Mouse (Mus musculus) CH12.LX (cell line): ENCODE measurements around the gene Cacna1h. TPM values are rescaled to one million over a fixed set of nuclear protein-coding genes. Genes with fewer than 3 reads are reported as not detected.

ENCODE experiments used
- DNase-seq: peaks from one replicate; pipeline ENCODE4 v3.0.0-alpha.2; 2013; ENCODE audit errors: extremely low read depth
- H3K27ac ChIP-seq: 2 replicates; pipeline ENCODE4 v1.5.1; 2012; ENCODE audit warnings: low read depth, mild to moderate bottlenecking, control low read depth, moderate library complexity; ENCODE audit not compliant: insufficient read depth
- H3K27me3 ChIP-seq: replicated peaks from 2 replicates; pipeline ENCODE3; 2012; ENCODE audit warnings: inconsistent platforms
- H3K36me3 ChIP-seq, 2 experiments: replicated peaks in 1 of 2; 2 replicates each; pipeline versions ENCODE3 to v1.6.1; 2012; ENCODE audit warnings: inconsistent platforms in 1 of 2, low read length in 1 of 2, mild to moderate bottlenecking in 1 of 2, mixed read lengths in 1 of 2, moderate library complexity in 1 of 2; ENCODE audit not compliant: control insufficient read depth in 1 of 2, insufficient read depth in 1 of 2
- H3K4me1 ChIP-seq, 2 experiments: 2 replicates each; pipeline ENCODE4 v1.6.1; 2012; ENCODE audit warnings: inconsistent platforms in 1 of 2, moderate library complexity in 1 of 2; ENCODE audit not compliant: insufficient read depth in 2 of 2, control insufficient read depth in 1 of 2
- H3K4me2 ChIP-seq: 2 replicates; pipeline ENCODE4 v1.6.1; 2012; ENCODE audit warnings: low read depth, mild to moderate bottlenecking, control low read depth; ENCODE audit not compliant: poor library complexity, insufficient read depth, severe bottlenecking
- H3K4me3 ChIP-seq, 3 experiments: fragments of 150-350 bp in 1 of 3; sonication (generic) in 1 of 3; replicated peaks in 1 of 3; 2 replicates each; pipeline versions ENCODE3 to v1.5.1; 2011 to 2012; ENCODE audit warnings: low read depth in 2 of 3, low read length in 2 of 3, mild to moderate bottlenecking in 2 of 3, moderate library complexity in 2 of 3, control low read depth in 1 of 3, improper control_type of control experiment in 1 of 3, inconsistent platforms in 1 of 3, mixed read lengths in 1 of 3; ENCODE audit not compliant: poor library complexity in 1 of 3
- H3K79me2 ChIP-seq: replicated peaks from 2 replicates; pipeline ENCODE4 v1.6.1; 2012; ENCODE audit warnings: mild to moderate bottlenecking, moderate library complexity; ENCODE audit not compliant: control insufficient read depth, poor library complexity, insufficient read depth, severe bottlenecking; ENCODE audit errors: extremely low read depth
- H3K9ac ChIP-seq: 2 replicates; pipeline ENCODE4 v1.6.1; 2012; ENCODE audit warnings: low read depth, mild to moderate bottlenecking, control low read depth, moderate library complexity; ENCODE audit not compliant: insufficient read depth
- H3K9me3 ChIP-seq: replicated peaks from 2 replicates; pipeline ENCODE3; 2012; ENCODE audit warnings: low read length, inconsistent platforms, mixed read lengths
- BHLHE40 ChIP-seq: IDR thresholded peaks from 2 replicates; pipeline ENCODE4 v1.6.1; 2011; ENCODE audit warnings: mild to moderate bottlenecking, low read depth, low read length, improper control_type of control experiment
- CHD2 ChIP-seq: IDR thresholded peaks from 2 replicates; pipeline ENCODE4 v1.6.1; 2011; ENCODE audit warnings: low read length, improper control_type of control experiment
- E2F4 ChIP-seq: IDR thresholded peaks from 2 replicates; pipeline ENCODE4 v1.6.1; 2011; ENCODE audit warnings: low read depth, low read length, improper control_type of control experiment; ENCODE audit not compliant: insufficient replicate concordance
- ELF1 ChIP-seq: IDR thresholded peaks from 2 replicates; pipeline ENCODE4 v1.6.1; 2014; ENCODE audit warnings: low read depth, mild to moderate bottlenecking, inconsistent platforms, low read length, improper control_type of control experiment
- ETS1 ChIP-seq: conservative IDR thresholded peaks from 2 replicates; pipeline ENCODE4 v1.6.1; 2012; ENCODE audit warnings: low read depth, mild to moderate bottlenecking, inconsistent platforms, low read length, improper control_type of control experiment, moderate library complexity
- HCFC1 ChIP-seq: IDR thresholded peaks from 2 replicates; pipeline ENCODE4 v1.6.1; 2012; ENCODE audit warnings: low read depth, mild to moderate bottlenecking, inconsistent platforms, low read length, improper control_type of control experiment
- IRF4 ChIP-seq: IDR thresholded peaks from 2 replicates; pipeline ENCODE4 v1.6.1; 2014; ENCODE audit warnings: low read depth, mild to moderate bottlenecking, inconsistent platforms, low read length, improper control_type of control experiment
- JUN ChIP-seq: IDR thresholded peaks from 2 replicates; pipeline ENCODE4 v1.6.1; 2011; ENCODE audit warnings: low read depth, mild to moderate bottlenecking, low read length, improper control_type of control experiment, moderate library complexity; ENCODE audit not compliant: insufficient read depth
- JUND ChIP-seq: conservative IDR thresholded peaks from 2 replicates; pipeline ENCODE4 v1.6.1; 2011; ENCODE audit warnings: low read depth, low read length, improper control_type of control experiment
- MAFK ChIP-seq: IDR thresholded peaks from 2 replicates; pipeline ENCODE4 v1.6.1; 2011; ENCODE audit warnings: low read length, improper control_type of control experiment; ENCODE audit not compliant: insufficient replicate concordance
- MAX ChIP-seq: IDR thresholded peaks from 2 replicates; pipeline ENCODE4 v1.6.1; 2011; ENCODE audit warnings: low read length, improper control_type of control experiment
- MEF2A ChIP-seq: IDR thresholded peaks from 2 replicates; pipeline ENCODE4 v1.6.1; 2014; ENCODE audit warnings: low read depth, mild to moderate bottlenecking, inconsistent platforms, low read length, improper control_type of control experiment, borderline replicate concordance
- NRF1 ChIP-seq: IDR thresholded peaks from 2 replicates; pipeline ENCODE4 v1.6.1; 2014; ENCODE audit warnings: low read depth, mild to moderate bottlenecking, inconsistent platforms, low read length, improper control_type of control experiment, moderate library complexity
- RCOR1 ChIP-seq: conservative IDR thresholded peaks from 2 replicates; pipeline ENCODE4 v1.6.1; 2012; ENCODE audit warnings: low read depth, mild to moderate bottlenecking, inconsistent platforms, low read length, improper control_type of control experiment
- SIN3A ChIP-seq: IDR thresholded peaks from 2 replicates; pipeline ENCODE4 v1.6.1; 2012; ENCODE audit warnings: low read length, improper control_type of control experiment, inconsistent platforms
- TBP ChIP-seq: conservative IDR thresholded peaks from 2 replicates; pipeline ENCODE4 v1.6.1; 2011; ENCODE audit warnings: low read depth, low read length, improper control_type of control experiment
- TCF12 ChIP-seq: IDR thresholded peaks from 2 replicates; pipeline ENCODE4 v1.6.1; 2014; ENCODE audit warnings: low read depth, mild to moderate bottlenecking, inconsistent platforms, low read length, improper control_type of control experiment
- UBTF ChIP-seq: IDR thresholded peaks from 2 replicates; pipeline ENCODE4 v1.6.1; 2012; ENCODE audit warnings: low read depth, mild to moderate bottlenecking, inconsistent platforms, low read length, improper control_type of control experiment, moderate library complexity
- ZC3H11A ChIP-seq: IDR thresholded peaks from 2 replicates; pipeline ENCODE4 v1.6.1; 2012; ENCODE audit warnings: low read depth, mild to moderate bottlenecking, inconsistent platforms, low read length, improper control_type of control experiment
- ZMIZ1 ChIP-seq: IDR thresholded peaks from 2 replicates; pipeline ENCODE4 v1.6.1; 2012; ENCODE audit warnings: low read depth, mild to moderate bottlenecking, inconsistent platforms, low read length, improper control_type of control experiment
- dilution Hi-C: fragments of 300-500 bp; cut with MboI; formaldehyde crosslinking; loops from 2 replicates; pipeline ENCODE4 v1.14.3; 2020; ENCODE audit warnings: low sequenced_read_pairs; ENCODE audit not compliant: extremely low pct_unique_long_range_greater_than_20kb, extremely low pct_ligation_motif_present
- in situ Hi-C: fragments of 300-500 bp; cut with MboI; formaldehyde crosslinking; loops from 3 replicates; pipeline ENCODE4 v1.14.3; 2019; ENCODE audit warnings: low sequenced_read_pairs, low pct_ligation_motif_present, low pct_unique_long_range_greater_than_20kb, mixed read lengths
- polyA plus RNA-seq: library from polyadenylated mRNA; unstranded; fragments of >175 nt; gene quantifications from 2 replicates; pipeline ENCODE4 v1.2.1, GENCODE M21; 2012; ENCODE audit warnings: low read depth; ENCODE audit not compliant: insufficient read length
- total RNA-seq, 2 experiments: library from RNA; depleted of rRNA; stranded (reverse); fragments of 300-350 nt in 1 of 2; fragments of >200 nt in 1 of 2; gene quantifications; 2 replicates each; pipeline ENCODE4 v1.2.3; 2012 to 2014

Gene Cacna1h
- total and polyA plus RNA-seq, 3 experiments, result 0.04 to 0.21 (median 0.21) TPM

DNA sequence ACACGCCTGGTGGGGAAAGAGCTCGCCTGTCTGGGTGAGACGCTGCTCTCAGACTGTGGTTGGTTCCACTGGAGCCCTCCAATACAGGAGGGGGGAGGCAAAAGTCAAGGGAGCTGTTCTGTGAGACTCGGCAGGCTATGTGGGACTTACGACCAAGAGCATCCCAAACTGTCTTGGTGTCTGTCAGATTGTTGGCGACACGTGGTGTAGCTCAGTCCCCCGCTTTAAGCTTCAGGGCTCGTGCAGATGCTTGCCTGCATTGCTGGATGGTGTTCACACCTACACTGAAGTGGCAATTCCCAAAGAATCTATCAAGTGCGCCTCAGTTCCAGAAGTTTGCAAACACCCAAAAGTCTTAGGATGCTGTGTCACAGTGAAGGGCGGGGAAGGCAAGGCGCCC is 14.3 kb upstream of the Cacna1h start:
- Histone ChIP-seq H3K27me3 (peaks cover 85% of the 10 kb centered on the region), H3K4me2 (no peak overlapping the region)
- in situ Hi-C loops, result no loop called here

DNA sequence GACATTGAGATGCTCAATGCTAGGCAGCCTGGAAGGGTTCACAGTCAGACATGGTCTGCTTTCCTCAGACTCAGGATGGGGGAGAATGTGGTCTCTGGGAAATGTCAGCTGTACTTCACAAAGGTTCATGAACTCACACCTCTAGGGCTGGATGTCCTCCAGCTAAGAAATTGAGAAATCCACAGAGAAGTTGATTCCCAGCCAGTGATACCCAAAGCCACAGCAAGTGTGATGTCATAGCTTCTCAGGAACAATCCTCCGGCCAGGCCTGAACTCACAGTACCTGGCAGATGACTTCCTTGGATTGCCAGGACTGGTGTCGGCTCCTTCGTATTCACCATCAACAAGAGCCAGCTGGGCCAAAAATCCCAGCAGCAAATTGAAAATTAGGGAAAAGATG is 12.3 kb upstream of the Cacna1h start:
- in situ Hi-C loops, result no loop called here
- peaks cover 82% of the 10 kb centered on the region for H3K27me3 ChIP-seq
- H3K4me3 ChIP-seq, result no peak overlapping the region
- H3K4me2 ChIP-seq, result no peak overlapping the region
- no peak for DNase-seq
- no peaks in the 10 kb centered on the region for H3K36me3 ChIP-seq
- H3K4me1 ChIP-seq, result peaks cover 12 to 41% of the 10 kb centered on the region in 2 experiments
- dilution Hi-C loops, result no loop called here
- H3K9me3 ChIP-seq, result no peaks in the 10 kb centered on the region
- TF ChIP-seq E2F4, result no peak
- no peak for TF ChIP-seq ETS1
- TF ChIP-seq MAFK, result no peak
- TF ChIP-seq HCFC1, result no peak
- no peak for TF ChIP-seq CHD2
- TF ChIP-seq NRF1, result no peak
- TF ChIP-seq SIN3A, result no peak
- TF ChIP-seq JUND, result no peak
- no peak for TF ChIP-seq ZMIZ1
- no peak for TF ChIP-seq ZC3H11A
- TF ChIP-seq ELF1, result no peak
- no peak for TF ChIP-seq RCOR1
- TF ChIP-seq UBTF, result no peak
- no peak for TF ChIP-seq BHLHE40
- no peak for TF ChIP-seq MAX
- no peak for TF ChIP-seq IRF4
- no peaks in the 10 kb centered on the region for H3K79me2 ChIP-seq
- no peak overlapping the region for H3K27ac ChIP-seq
- H3K9ac ChIP-seq, result no peak overlapping the region

More for the DNA sequence above, 14.3 kb upstream of the Cacna1h start:
- TF ChIP-seq MEF2A, result no peak
- no peak for TF ChIP-seq ZC3H11A
- no peak for TF ChIP-seq JUN
- TF ChIP-seq E2F4, result no peak
- TF ChIP-seq HCFC1, result no peak
- no peak for TF ChIP-seq TCF12
- no peak for TF ChIP-seq RCOR1
- no peak for TF ChIP-seq CHD2
- no peak for TF ChIP-seq TBP
- Histone ChIP-seq H3K9ac (no peak overlapping the region), H3K4me1 (peaks cover 5 to 23% of the 10 kb centered on the region in 2 experiments), H3K4me3 (no peak overlapping the region), H3K79me2 (no peaks in the 10 kb centered on the region), H3K9me3 (peaks cover 9% of the 10 kb centered on the region), H3K27ac (no peak overlapping the region), H3K36me3 (no peaks in the 10 kb centered on the region)
- DNase-seq, result no peak
- dilution Hi-C loops, result no loop called here
